Mouse (Mus musculus): ENCODE results near the gene Dmkn. TPM values are rescaled to one million over a fixed set of nuclear protein-coding genes. Genes with fewer than 3 reads are reported as not detected.
A peak's percentile ranks its signal among the peaks of the same experiment; 100 is the strongest.
"Not testable (repeated sequence)": the region's sequence is repeated elsewhere in the genome, so short reads cannot be mapped to it uniquely, and the experiment has no call there.

Dmkn gene
- polyA plus RNA-seq, 1 experiment: not detected

- no peaks in the 10 kb centered on the region for H3K4me1 ChIP-seq (ENCODE audit: control insufficient read depth, insufficient read depth, low read length)
- no peak overlapping the region for H3K4me3 ChIP-seq (ENCODE audit: insufficient read depth, low read length)
- H3K27ac ChIP-seq (ENCODE audit: insufficient read depth, low read length): no peak overlapping the region
- TF ChIP-seq POLR2A (IDR thresholded peaks at IDR 0.05; ENCODE audit: low read depth, low read length): no peak
- TF ChIP-seq CTCF (IDR thresholded peaks at IDR 0.05; ENCODE audit: borderline replicate concordance, insufficient read depth, low read length): no peak
Measured at GRCm38 (mm10) chr7:30736211-30736610, 27.3 kb upstream of the Dmkn start.

DNA sequence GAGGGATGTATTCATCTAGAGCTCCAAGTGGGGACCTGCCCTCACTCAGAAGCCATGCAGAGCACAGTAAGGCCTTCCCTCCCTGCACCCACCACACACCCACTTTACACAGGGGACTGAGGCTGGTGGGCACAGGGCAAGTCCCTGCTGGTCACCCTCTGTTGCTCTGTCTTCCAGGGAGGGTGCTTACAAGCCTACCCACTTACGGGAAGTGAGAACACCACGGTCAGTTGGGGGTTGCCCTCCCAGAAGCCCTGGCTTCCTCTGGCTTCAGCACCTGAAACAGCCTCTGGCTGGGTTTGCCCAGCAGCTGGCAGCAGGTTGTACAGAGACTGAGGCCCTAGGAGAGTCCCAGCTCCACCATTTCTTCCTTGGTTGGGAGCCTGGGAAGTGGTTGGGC, 21.0 kb upstream of the Dmkn start:
- not testable (repeated sequence) for H3K4me1 ChIP-seq (ENCODE audit: control insufficient read depth, insufficient read depth, low read length); H3K4me3 ChIP-seq (ENCODE audit: insufficient read depth, low read length); H3K27ac ChIP-seq (ENCODE audit: insufficient read depth, low read length)

- H3K4me1 ChIP-seq (ENCODE audit: control insufficient read depth, insufficient read depth, low read length); H3K27ac ChIP-seq (ENCODE audit: insufficient read depth, low read length): not testable (repeated sequence)
Measured at GRCm38 (mm10) chr7:30743617-30744016, 19.9 kb upstream of the Dmkn start, which contains the start of gene Gapdhs. Gapdhs (minus strand) TSS chr7:30743681.

DNA sequence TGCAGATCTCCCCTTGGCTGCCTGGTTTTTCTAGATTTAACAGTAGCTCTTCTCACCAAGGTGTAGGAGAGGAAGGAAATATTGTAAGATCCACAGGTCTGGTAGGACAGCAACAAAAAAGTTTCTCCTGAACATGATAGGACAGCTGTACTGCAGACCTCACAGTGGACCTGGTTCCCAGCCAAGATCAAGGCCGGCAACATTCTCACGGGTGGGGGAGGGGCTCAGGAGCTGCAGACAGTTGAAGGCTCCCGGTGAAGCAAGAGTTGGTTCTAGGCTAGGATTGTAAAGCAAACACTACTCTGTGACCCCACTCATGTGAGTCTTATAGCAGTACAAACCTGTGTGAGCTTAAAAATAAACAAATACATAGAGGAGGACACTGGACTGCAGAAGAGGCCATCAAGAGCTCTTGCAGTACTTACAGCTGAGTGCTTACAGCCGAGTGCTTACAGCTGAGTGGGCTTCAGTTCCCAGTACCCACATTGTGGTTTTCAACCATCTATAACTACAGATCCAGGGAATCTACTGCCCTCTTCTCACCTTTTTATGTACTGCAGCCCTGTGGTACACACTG, 19.4 kb upstream of the Dmkn start:
- Histone ChIP-seq H3K4me3 (ENCODE audit: insufficient read depth, low read length) (no peak overlapping the region), H3K27ac (ENCODE audit: insufficient read depth, low read length) (no peak overlapping the region), H3K4me1 (ENCODE audit: control insufficient read depth, insufficient read depth, low read length) (no peaks in the 10 kb centered on the region)
- TF ChIP-seq POLR2A (IDR thresholded peaks at IDR 0.05; ENCODE audit: low read depth, low read length): no peak
- TF ChIP-seq CTCF (IDR thresholded peaks at IDR 0.05; ENCODE audit: borderline replicate concordance, insufficient read depth, low read length): no peak

More at GRCm38 (mm10) chr7:30743617-30744016, 19.9 kb upstream of the Dmkn start, which contains the start of gene Gapdhs:
- H3K4me3 ChIP-seq (ENCODE audit: insufficient read depth, low read length): not testable (repeated sequence)

DNA sequence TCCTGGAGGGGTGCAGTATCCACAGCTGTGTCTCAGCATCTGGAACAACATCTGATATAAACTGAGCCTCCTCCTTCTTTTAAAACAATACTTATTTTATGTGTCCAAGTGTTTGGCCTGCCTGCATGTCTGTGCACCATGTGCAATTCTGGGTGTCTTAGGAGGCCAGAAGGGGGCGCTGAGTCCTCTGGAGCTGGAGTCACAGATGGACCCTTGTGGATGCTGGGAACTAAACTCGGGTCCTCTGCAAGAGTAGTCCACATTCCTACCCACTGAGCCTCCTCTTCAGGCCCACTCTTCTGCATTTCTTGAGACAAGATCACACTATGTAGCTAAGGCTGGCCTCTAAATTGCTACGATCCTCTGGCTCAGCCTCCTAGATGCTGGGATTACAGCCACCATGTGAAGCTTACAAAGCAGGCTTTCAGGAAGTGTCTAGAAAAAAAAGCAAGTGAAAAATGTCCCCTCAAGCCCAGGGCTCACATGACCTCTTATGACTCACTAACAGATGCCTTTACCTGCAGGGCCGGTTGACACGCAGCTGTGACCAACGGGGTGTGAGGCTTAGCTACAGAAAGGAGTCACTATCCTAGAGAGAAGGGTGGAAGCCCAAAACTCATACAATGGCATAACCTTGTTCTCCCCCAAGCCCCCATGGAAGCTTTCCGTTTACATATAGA, 15.9 kb upstream of the Dmkn start:
- H3K4me3 ChIP-seq (ENCODE audit: insufficient read depth, low read length): no peak overlapping the region
- no peak for TF ChIP-seq CTCF (IDR thresholded peaks at IDR 0.05; ENCODE audit: borderline replicate concordance, insufficient read depth, low read length)
- TF ChIP-seq POLR2A (IDR thresholded peaks at IDR 0.05; ENCODE audit: low read depth, low read length): no peak
- no peaks in the 10 kb centered on the region for H3K4me1 ChIP-seq (ENCODE audit: control insufficient read depth, insufficient read depth, low read length)
- H3K27ac ChIP-seq (ENCODE audit: insufficient read depth, low read length): no peak overlapping the region

DNA sequence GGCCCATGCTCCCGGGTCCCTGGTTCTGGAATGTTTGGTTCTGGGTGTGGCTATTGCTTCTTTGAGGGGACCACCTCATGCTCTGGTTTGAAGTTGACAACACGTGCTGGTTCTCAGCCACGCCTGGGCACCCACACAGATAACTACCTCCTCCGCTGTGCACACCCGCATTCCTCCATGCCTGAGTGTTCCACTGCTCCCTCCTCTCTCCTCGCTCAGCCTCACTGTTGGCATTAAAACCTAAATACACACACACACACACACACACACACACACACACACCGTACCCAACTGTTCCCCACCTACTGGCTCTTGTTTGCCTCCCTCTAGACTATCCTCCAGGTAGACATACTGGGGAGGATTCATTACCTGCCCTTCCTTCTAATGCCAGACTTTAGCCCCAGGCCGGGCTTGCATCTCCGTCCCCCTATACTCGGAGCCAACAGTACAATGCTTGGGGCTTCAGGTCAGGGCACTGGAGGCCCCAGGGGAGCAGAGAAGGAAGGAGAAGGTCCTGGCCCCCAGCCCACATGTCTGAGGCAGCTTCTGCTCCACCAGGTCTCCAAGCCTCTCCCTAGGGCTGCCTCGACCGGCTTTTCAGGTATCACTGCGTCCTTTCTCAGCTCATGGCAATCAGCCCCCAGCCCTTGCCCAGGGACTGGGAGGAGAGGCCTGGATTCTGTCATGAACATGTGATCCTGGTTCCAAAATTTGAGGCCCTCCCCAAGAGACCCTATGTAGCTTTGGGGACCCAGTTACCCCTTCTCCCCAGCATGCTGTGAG, 13.5 kb upstream of the Dmkn start:
- Histone ChIP-seq H3K27ac (ENCODE audit: insufficient read depth, low read length) (no peak overlapping the region), H3K4me1 (ENCODE audit: control insufficient read depth, insufficient read depth, low read length) (no peaks in the 10 kb centered on the region), H3K4me3 (ENCODE audit: insufficient read depth, low read length) (no peak overlapping the region)
- TF ChIP-seq POLR2A (IDR thresholded peaks at IDR 0.05; ENCODE audit: low read depth, low read length): no peak
- TF ChIP-seq CTCF (IDR thresholded peaks at IDR 0.05; ENCODE audit: borderline replicate concordance, insufficient read depth, low read length): no peak

GRCm38 (mm10) chr7:30751086-30751669, 12.4 kb upstream of the Dmkn start, which contains the start of gene Sbsn:
Sbsn (plus strand) TSS chr7:30751471.
- Histone ChIP-seq H3K27ac (ENCODE audit: insufficient read depth, low read length) (no peak within 1 kb of the TSS), H3K4me1 (ENCODE audit: control insufficient read depth, insufficient read depth, low read length) (no peaks in the 10 kb centered on the region), H3K4me3 (ENCODE audit: insufficient read depth, low read length) (no peak within 1 kb of the TSS)
- TF ChIP-seq CTCF (IDR thresholded peaks at IDR 0.05; ENCODE audit: borderline replicate concordance, insufficient read depth, low read length) (no peak), POLR2A (IDR thresholded peaks at IDR 0.05; ENCODE audit: low read depth, low read length) (no peak)

DNA sequence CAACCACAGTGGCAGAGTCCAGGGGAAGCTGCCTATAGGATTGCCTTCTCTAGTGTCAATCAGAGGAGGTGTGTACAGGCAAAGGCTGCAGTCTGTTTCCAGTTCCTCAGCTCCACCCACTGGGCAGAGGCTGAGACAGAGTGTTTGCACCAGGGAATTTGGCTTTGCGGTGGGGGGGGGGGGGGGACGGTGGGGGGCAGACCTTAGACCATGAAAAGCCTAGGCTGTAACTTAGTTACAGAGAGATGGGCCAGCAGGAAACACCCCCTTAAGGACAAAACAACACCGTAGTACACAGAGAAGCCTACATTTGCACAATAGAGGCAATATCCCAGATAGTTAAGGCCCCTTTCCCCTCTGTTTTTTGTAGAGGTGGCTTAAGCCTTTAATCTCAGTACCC, 6.6 kb upstream of the Dmkn start:
- Histone ChIP-seq H3K27ac (ENCODE audit: insufficient read depth, low read length) (no peak overlapping the region), H3K4me3 (ENCODE audit: insufficient read depth, low read length) (no peak overlapping the region), H3K4me1 (ENCODE audit: control insufficient read depth, insufficient read depth, low read length) (peaks cover 3% of the 10 kb centered on the region; the same call in 1 of the 2 replicates)
- TF ChIP-seq POLR2A (IDR thresholded peaks at IDR 0.05; ENCODE audit: low read depth, low read length) (no peak), CTCF (IDR thresholded peaks at IDR 0.05; ENCODE audit: borderline replicate concordance, insufficient read depth, low read length) (no peak)

GRCm38 (mm10) chr7:30758853-30759252, 4.7 kb upstream of the Dmkn start:
- 0 out of 2 replicates have a peak, but pooled peaks have one; percentile 41 for TF ChIP-seq CTCF (IDR thresholded peaks at IDR 0.05; ENCODE audit: borderline replicate concordance, insufficient read depth, low read length)
- TF ChIP-seq POLR2A (IDR thresholded peaks at IDR 0.05; ENCODE audit: low read depth, low read length): no peak
- H3K27ac ChIP-seq (ENCODE audit: insufficient read depth, low read length): no peak overlapping the region

More at GRCm38 (mm10) chr7:30758853-30759252, 4.7 kb upstream of the Dmkn start:
- H3K4me1 ChIP-seq (ENCODE audit: control insufficient read depth, insufficient read depth, low read length): peaks cover 3% of the 10 kb centered on the region; the same call in 1 of the 2 replicates
- no peak overlapping the region for H3K4me3 ChIP-seq (ENCODE audit: insufficient read depth, low read length)

Data from embryonic fibroblast, embryonic 13.5 days (primary cell).